Mouse (Mus musculus) liver, postnatal 0 days (tissue): Measurements from ENCODE around the gene Gemin4.

ENCODE experiments used
- CTCF ChIP-seq: sonication (generic); IDR thresholded peaks from 2 replicates; pipeline ENCODE4 v1.5.1; 2016; ENCODE audit warnings: antibody characterized with exemption, low read depth
- EP300 ChIP-seq: IDR thresholded peaks from 2 replicates; pipeline ENCODE4 v1.6.1; 2016; ENCODE audit warnings: antibody characterized with exemption, low read depth, mild to moderate bottlenecking

DNA sequence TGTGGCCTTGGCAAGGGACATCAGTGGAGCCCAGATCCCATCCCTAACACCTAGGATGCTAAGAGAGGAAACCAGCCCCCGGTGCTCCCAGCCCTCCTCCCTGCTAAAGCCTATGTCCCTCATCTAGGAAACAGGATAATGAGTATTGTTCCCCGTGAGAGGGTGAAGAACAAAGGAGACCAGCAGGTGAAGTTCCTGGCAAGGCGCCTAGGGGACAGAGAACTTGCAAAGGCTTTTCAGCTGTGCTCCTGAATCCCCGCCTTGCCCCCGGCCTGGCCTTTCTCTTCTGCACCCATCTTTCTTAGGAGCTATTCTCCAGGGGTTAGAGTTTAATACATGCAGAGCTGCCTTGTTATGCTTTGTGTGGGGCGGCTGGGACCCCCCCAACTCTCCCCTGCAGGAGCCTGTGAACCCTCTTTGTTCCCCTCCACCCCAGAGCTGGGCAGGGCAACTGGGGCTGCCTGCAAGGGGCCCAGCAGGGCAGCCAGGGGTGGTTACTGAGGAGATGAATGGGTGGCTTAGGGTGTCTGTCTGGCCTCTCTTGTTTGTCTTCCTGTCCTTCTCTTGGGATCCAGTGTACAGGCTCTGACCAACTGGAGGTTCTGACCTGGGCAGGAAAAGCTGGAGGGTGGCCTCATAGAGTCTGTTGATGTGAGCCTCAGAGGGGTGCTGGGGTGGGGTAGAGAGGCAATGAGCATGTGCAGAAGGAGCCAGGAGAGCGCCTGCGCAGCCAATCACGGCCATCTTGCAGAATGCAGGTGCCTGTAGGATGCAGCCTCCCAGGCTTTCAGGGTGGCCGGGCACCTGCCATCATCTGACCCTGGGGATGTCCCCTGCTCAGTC is 43.0 kb upstream of the Gemin4 start:
- TF ChIP-seq CTCF: no peak
- TF ChIP-seq EP300: no peak
